Mouse (Mus musculus) urinary bladder, postnatal 4 days (tissue): ENCODE measurements at regions not wholly inside any gene's neighbourhood (a gene's known extent, or its start where the extent isn't known, plus 50 kb on each side); places are given as distances from the start of the nearest gene placed in this dataset.

Source experiments
- DNase-seq, 2 experiments: peaks; one replicate each; pipeline ENCODE4 v3.0.0; 2021 to 2022; ENCODE audit warnings: low spot score in 2 of 2

DNA sequence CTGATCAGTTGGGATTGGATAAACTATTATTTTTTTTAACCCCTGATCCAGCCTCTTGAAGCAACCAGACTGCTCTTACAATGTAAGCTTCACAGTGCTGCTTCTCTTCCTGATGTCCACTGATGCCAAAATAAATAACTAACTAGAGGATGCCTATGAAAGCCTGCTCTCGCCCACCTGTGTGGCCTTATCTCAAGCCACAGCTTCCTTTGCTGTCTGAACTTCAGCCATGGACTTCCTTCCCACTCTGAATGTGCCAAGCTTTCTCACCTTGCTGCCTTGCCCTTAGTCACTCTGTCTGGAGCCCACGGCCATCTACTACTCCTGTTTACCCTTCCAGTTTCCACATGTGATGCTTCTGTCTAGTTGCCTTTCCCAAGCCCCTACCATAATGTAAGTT lies 559.6 kb downstream of the Dhx35 start:
- DNase-seq = no peak

DNA sequence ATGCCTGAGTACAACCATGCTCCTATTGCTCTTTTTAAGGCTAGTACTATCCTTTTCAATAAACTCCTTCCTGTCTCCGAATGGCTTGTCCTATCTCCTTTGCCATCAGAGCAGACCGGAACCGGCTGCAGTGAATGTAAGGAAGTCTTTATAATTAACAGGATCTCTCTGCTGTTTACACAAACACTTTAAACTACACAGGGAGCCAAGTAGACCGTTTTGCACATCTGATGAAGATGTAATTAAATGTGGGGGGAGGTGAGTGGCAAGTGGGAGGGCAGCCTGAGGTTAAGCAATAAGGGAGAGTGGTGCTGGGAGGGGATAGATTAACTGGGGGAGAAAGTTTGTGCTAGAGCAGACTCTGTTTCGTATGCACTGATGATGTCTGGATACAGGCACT lies 561.9 kb downstream of the Dhx35 start:
- DNase-seq = no peak

DNA sequence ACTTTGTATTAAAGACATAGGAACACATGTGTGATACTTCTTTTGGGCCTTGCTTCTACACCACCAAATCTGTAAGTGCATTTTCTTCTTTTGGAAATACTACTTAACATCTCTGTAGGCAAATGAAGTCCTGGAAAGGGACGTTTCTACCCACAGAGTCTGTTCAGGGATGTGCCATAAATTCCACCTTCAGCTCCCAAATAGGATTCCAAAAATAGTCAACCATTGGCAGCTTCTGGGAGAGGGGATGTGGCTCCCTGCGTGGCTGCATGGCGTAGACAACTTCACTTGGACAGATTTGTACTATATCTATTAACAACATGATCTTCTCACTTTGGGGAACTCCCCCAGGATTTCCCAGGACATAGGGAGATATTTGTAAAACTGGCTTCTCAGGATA lies 566.8 kb downstream of the Dhx35 start:
- DNase-seq = no peak

DNA sequence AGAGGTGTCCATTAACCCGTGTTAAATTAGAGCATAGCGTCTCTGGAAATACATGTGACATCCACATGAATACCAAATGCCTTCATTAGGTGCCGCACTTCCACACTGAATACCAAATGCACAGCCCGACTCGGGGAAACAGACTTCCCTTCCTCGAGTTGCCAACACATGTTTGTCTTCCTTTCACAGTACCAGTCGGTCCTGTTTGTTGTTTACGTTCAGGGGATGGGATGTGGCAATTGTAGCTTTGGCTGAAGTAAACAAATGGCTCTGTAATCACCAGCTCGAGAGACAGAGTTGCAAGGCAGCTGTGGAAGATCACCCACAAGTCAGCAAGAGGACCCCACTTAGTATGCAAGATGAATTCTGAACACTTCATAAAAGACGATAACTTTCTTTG lies 598.3 kb downstream of the Dhx35 start:
- DNase-seq = no peak

DNA sequence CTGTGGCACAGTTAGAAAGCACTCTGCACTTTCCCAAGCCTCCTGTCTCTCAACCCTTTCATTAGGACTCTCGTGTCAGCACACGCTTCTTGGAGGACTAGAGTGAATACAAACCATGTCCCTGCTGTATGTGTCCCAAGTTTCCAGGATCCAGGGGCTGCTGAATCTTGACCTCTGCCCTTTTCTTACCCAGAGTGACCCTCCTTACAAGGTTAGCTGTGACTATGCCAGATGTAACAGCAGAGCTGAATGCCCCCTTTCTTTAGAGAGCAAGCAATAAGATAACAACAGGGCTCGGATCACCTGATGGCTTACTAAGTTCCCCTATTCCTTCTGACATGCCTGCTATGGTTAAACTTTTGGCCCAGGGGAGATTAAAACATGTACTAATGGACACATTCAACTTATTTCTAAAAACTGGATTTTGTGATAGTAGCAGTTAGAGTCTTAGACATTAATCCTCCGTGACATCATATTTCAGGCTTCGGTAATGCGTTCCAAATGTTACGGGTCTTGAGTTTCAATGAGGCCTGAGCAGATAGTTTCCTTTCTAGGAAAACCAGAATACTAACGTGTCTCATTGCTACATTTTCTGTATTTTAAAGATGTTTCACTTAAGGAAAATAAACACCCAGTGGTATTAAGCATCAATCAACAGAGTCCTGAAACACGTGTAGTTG lies 607.0 kb downstream of the Dhx35 start:
- DNase-seq = no peak

DNA sequence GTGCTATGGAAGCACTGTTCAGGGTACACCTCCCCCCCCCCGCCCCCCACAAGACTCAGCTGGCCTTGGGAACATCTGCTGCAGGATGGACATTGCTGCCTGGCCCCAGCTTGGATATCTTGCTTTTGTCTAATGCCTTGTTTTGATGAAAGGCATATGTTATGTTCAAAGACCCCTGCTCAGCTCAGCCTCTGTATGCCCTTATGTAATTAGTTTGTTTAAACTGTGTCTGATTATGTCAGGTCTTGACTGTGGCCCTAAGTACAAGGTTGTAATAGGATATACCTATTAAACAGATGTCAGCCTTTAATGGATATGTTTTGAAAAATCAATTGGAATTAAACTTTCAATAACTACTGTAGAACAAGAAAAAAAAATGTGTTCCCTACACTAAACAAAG lies 610.3 kb downstream of the Dhx35 start:
- no peak for DNase-seq

DNA sequence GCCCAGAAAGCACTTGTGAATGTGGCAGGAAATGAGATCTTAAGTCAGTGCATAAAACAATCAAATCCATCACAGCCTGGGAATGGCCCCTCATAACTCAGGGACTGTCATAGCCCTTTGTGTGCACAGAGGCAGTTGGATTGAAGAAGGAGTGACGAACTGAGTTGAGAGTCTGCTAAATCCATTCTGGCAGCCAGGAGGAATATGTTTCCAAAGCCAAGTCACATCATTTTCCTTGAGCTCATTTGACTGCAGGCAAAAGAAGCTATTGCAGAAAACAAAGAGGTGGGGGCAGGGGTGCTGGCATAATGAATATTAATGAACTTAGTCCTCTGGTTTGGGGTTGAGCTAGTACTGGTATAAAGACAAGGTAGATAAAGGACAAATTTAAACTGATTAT lies 620.0 kb downstream of the Dhx35 start:
- no peak for DNase-seq

DNA sequence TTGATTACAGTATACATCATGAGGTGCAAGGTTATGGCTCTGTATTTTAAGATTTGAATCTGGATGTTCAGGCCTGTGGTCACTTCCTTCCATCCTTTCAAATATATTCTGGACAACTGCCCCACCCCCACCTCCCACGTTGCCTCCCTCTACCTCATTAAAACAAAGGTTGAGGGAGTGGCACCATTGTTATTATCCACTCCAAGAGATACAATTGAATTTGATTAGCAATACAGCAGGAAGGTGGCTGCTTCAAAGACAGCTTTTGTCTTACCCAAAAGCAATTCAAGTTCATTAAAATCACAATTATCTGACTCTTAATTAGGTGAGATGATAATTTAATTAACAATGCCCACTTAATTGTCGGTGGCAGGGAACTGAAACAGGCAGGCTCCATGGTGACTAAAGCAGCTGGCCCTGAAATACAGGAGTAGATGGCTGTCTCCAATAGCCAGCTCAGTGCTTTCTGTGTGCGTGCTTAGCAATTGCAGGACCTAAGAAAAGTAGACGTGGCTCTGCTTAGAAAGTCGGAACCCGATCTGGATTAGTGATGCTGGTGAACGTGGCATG lies 623.8 kb downstream of the Dhx35 start:
- DNase-seq = no peak

DNA sequence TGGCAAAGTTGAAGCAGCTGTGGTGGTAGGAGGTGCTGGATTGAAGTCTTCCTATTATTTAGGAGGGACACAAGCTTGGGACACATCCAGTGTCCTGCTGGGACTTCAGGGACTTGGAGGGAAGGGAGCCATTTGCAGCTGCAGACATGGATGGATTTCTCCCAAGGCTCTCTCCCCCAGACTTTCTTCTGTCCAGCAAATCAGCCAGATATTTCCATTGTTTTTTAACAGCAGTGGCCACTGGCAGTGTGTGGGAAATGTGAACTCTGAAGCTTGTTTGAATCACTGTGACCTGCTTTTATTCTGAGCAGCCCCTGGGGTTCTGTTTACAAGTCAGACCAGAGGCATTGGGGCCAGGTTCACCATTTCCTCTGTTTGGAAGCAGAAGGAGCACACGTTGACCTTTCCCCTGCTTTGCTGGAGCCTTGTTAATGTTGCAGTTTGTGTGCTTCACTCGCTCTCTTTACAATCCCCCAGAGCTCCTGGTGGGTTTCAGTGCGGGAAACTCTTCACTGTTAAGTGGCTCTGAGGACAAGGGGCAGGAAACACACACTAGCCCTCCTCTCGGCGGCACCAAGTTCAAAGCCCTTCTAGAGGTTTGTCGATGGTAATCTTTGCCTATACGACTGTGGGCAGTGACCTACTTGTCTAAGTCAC lies 627.8 kb downstream of the Dhx35 start:
- DNase-seq = no peak

DNA sequence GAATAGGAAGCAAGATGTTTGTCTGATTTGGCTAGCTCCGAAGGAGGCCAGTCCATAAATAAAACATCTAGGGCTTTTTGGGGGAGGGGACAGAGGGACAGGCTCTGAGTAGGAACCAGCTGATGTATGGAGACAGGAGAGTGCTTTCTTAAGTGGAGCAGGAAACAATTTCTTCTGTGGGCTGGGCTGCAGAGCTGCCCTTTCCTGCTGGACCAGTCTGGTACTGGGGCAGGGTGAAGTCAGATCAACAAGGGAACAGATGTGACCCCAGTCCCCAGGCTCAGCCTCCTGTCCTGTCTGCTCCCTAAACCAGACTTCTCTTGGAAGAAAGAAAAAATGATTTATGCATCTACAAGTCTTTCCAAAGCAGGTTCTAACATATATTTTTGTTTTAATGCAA lies 633.6 kb downstream of the Dhx35 start:
- DNase-seq = no peak

DNA sequence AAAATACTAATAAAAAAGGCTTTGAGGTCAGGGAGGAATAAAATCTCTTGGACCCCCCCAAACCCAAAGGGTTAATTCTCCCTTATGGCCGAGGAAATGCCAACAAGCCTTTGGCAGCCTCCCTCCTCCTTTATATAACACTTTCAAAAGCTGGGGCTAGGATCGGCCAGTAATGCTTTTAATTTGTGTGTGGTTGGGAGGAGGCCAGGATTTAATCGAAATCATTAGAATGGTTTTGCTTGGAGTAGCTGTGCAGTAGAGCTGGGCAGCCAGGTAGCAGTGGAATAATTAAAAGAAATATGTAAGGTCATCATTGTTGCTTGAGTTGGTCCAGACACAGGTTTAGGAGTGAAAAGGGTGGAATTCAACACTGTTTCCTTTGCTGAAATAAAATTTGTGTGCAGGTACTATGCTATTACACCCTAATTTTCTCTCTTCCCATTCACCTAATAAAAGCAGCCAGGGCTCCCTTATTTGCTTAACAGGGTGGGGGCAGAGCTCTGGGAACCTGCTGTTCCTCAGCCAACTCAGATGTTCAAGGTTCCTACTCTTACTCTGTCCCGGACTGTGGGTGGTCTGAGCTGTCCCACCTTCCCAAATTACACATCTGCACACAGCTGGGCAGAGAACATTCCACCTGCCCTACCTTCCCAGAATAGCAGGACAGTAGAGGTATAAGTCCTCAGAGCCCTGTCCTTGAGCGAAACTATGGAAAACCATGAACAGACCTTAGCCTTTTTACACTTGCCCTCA lies 636.1 kb downstream of the Dhx35 start:
- no peak for DNase-seq

DNA sequence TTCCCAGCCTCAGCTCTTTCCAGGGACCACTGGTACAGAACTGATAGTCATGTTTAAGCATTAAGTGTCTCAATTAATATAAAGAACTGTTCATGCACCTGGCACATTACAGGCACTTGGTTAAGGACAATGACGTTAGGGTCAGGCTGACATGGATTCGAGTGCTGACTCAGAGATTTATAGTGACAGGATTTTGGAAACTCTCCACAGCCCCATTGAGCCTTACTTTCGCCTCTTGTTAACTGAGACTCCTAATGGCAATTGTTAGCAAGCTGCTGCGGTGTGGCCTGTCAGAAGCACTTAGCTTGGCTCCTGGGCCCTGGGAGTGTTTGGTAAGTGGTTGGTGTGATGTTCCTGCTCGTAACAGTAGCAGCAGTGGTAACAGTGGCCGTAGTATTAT lies 644.4 kb downstream of the Dhx35 start:
- DNase-seq = no peak

DNA sequence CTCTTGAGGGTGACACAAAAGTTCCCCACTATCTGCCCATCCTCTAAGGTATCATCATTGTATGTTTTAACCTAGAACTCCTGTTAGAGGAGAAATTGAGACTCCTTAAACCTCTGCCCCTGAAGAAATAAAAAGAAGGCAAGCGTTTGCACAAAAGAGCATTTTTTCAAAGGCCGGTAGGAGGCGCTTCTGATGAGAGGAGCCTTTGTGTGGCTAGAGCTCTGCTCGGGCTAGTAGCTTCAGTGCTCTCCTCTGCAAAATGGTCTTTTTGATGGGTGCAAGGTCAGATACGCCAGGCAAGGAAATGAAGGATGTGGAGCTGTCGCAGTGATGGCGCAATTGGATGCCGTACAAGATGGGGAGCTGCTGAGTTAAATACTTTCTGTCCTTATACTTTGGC lies 649.0 kb downstream of the Dhx35 start:
- no peak for DNase-seq

DNA sequence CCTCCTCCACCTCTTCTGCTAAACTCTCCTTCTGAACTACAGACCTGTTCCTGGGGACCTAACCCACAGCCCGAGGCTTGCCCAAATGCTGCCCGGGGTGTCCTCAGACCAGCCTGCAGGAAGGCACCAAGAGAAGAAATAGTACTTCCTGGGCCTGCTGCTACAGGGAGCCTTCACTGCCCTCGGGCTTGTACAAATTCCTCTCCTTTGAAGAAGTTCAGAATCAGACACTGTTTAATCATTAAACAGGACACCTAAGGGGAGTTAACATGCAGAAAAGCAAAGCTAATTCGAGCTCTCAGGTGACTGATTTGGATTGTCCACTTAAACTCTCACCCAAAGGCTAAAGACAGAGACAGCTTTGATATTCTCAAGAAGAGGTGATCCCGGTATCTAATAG lies 651.8 kb downstream of the Dhx35 start:
- no peak for DNase-seq

DNA sequence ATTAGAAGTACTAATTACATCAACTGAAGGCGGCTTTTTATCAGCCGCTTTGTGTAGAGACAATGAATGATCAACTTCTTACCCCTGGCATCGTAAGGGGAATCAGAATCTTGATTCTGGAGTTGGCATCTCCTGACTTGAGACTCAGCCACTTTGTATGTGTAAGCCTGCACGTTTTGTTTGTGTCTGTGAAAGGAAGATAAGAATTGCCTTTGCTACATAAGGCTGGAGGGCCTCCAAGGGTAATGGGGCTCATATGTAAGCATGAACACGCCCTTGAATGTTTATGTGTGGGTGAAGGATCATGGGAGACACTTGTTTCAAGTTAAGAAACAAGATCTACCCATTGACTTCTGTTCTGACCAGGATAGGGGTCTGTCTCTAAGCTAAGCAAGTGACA lies 652.3 kb downstream of the Dhx35 start:
- DNase-seq = no peak

DNA sequence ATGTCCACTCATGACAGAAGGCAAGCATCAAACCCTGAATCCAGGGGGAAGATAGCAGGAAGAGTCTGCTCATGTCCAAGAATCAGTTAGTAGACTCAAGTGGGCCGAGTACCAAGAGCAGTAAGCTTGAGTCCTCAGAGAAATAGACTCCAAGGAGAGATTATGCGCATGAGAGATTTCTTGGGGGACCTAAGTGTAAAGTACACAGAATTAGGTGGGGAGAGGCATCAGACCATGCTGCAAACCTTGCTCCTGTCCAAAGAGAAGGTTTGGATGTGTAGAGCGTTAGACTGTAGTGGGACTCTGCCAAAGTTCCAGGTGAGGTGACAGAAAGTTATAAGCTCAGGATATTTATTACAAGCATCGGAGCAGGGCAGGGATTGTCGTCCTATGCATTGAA lies 654.4 kb downstream of the Dhx35 start:
- DNase-seq = no peak

DNA sequence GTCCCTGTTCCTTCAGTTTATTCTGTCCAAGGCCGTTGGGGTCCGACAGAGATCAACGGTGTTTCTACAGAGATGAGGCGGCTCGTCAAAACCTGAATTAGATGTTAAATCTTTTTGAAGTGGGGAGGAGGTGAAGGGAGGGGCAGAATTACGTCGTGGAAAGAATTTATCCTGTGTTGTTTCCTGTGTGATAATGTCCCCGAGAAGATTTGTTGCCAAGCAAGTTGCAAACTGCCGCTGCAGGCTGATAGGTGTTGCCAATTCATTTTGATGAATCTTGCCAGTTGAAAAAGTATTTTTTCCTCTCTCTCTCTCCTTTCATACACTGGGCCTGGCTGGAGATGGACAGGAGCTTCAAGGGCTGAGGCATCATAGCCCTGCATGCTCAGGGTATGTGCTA lies 656.8 kb downstream of the Dhx35 start:
- no peak for DNase-seq

DNA sequence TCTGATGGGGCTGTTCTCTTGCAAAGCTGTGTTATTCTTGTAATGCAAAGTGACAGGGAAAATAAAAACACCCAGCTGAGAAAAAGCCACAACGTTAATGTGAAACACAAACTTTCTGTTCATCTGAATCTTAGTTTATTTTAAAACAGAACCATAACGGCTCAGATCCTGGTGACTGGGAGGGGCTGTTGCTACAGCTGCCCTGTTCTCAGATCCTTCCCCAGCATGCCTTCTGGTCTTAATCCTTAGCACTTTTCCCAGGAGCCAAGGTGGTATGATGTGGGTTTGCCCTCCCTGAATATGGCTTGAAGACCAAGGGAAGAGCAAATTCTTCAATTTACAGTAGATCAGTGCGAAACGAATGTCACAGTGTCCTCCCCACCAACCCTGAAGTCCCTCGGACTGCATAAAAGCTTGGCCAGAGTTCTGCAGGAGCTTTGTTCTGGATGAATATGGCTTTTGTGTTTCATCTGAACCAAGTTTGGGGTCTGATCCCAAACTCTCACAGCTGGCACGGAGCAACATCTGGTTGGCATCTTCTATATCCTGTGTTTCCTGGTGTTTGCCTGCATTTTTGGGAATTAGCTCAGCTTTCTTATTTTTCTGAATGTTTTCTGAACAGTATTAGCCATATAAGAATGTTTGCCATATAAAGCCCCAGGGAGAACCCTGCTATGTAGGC lies 686.9 kb downstream of the Dhx35 start:
- no peak for DNase-seq

DNA sequence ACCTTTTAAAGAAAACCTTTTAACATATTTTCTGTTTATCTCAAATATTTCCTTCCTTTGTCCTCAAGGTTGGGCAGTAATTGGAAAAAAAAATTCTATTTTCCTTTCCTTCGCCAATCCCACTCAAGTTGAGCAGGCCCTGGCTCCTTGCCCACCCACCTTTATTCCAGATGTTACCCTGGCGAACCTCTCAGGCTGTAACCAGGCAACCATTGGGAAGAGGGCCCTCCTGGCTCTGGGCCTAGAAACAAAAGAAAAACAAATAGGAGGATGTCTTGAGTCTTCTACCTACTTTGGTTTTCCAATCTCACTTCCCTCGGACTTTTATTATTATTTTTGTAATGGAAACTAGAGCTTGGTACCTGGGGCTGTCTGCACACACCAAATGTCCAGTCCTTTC lies 696.5 kb downstream of the Dhx35 start:
- peak; percentile 53 to 65 for DNase-seq

DNA sequence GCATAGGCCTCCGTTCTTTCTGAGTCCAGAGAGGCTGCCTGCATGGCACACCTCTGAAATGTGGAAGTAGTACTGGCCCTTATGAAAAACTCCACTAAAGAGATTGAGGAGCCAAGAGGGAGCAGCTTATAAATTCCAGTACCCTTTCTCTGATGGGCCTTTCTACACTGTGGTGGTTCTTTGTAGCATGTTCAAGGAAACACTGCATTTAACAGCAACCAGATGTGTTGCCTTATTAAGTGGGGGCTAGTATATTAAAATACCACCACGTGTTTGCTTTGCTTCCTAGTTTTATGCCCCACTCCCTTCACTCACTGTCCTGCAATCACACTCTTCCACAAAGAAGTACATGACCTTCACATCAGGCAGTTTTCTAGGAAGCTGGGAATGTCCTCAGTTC lies 704.1 kb downstream of the Dhx35 start:
- DNase-seq = no peak

DNA sequence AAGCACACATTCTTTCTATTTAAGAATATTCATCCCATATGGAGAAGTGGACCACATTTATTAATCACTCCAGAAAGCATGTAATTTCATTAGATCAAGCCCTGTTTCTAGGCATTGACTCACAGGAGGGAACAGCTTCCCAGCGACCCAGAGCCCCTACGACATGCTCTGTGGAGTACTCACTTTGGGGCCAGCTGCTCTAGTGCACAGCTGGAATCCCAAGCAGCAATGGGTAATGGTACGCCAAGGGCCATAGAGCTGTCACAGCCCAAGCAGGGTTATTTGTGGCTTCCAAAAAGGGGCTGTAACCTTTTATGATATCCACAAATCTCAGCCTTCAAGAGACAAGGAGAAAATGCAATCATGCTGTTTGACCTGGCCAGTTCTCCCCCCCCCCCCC lies 706.4 kb downstream of the Dhx35 start:
- DNase-seq = no peak

DNA sequence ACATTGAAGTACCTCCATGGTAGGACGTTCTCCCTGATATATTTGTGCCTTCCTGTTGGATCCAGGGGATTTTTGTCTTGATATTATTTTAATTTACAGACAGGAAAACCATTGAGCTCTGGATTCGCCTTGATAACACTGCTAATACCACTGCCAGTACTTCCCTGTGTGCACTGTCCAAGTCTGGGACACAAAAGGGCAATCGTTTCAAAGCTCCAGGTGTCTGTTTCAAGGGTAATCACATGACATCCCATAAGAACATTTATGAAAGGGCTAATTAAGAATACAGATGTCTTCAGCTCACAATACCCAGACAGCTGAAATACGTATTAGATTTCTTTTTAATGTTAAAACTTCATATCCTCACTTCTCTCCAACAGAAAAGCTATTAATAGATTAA lies 724.5 kb downstream of the Dhx35 start:
- no peak for DNase-seq
